Mouse (Mus musculus) skeletal muscle tissue, postnatal 0 days (tissue): ENCODE results near the gene Ptgfrn. TPM values are rescaled to one million over a fixed set of nuclear protein-coding genes. Genes with fewer than 3 reads are reported as not detected.

ENCODE experiments used
- polyA plus RNA-seq: library from polyadenylated mRNA; unstranded; fragments of >200 nt; fragmentation: Nextera tagmentation; extraction: Ambion mirVana; gene quantifications from 2 replicates; pipeline ENCODE4 v1.2.1, GENCODE M21; 2015

The Ptgfrn gene
- 3.8 and 4.2 TPM in 2 replicates for polyA plus RNA-seq

DNA sequence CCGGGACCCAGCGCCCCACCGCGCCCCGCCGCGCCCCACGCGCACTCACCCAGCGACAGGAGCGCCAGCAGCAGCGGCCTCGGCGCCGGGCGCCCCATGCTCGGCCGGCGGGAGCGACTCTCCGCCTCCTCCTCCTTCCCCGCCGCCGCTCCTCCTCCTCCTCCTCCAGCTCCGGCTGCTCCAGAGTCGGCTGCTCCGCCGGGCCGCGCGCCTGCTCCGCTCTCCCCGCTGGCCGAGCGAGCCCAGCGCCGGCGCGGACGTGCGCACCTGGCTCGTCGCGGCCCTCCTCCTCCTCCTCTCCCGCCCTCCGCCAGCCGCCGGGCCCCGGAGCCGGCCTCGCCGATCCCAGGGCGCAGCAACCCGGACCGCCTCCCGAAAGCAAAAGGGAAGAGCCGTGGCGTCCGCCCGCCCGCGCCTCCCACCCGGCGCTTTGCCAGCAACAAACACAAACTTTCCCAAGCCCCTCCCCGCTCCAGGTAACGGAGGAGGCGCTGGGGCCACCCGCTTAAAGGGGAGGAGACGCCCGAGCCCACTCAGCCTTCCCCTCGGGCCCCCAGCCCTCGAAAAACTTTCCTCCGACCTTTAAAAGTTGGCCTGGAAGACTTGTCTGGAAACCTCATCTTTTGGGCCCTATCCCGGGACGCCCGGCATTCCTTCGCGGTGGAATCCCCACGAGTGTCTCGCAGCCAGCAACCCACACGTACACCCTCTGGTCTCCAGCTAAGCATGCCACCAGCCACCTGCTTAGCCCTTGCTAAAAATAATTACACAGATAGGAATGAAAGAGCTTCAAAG is at the start of gene Ptgfrn:
Gene Ptgfrn (minus strand): TSS at position 236 of the 795 bp plus-strand sequence.

DNA sequence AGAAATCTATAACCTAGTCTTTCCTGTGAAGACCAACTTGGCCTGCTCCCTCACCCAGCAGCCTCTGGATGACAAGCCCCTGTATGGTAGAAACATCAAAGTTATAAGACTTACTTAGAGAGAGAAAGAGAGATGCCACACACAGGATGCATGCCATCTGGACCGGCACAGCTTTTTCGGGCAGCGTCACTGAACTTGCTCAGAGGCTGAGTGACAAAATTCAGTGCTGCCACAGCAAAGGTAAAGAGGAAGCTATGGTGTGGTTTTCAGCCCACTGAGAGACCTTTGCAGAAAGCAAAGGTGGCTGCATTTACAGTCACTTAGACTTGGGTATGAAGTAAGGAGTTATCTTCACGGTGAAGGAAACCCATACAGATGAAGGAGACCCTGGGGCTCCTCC is 80.7 kb downstream of the Ptgfrn start, which contains the start of gene Cd101:
Gene Cd101 (minus strand): TSS at position 218 of the 400 bp plus-strand sequence.

Other genes with a start within 250 kb of the Ptgfrn start
- 2.0 and 2.2 TPM in 2 replicates for gene Trim45, start 188.1 kb downstream of the Ptgfrn start, polyA plus RNA-seq
- 3.0 and 3.4 TPM in 2 replicates for gene Ttf2, start 140.6 kb downstream of the Ptgfrn start, polyA plus RNA-seq
- gene Cd101, start 80.7 kb downstream of the Ptgfrn start, polyA plus RNA-seq, result 0.12 and 0.19 TPM in 2 replicates
- gene Cd2, start 177.7 kb upstream of the Ptgfrn start, polyA plus RNA-seq, result 0.29 and 0.30 TPM in 2 replicates